Mouse (Mus musculus) midbrain, embryonic 13.5 days (tissue): ENCODE data around the gene Krtap4-1. TPM values are rescaled to one million over a fixed set of nuclear protein-coding genes. Genes with fewer than 3 reads are reported as not detected.
"Not testable (repeated sequence)": the region's sequence is repeated elsewhere in the genome, so short reads cannot be mapped to it uniquely, and the experiment has no call there.

Experiments used
- ATAC-seq: fragments of 200-750 bp; cut with Nextera tagmentation; 2 replicates; pipeline ENCODE4 v1.8.0; 2017; ENCODE audit warnings: mild to moderate bottlenecking, moderate TSS enrichment, moderate library complexity
- H3K27ac ChIP-seq: fragments of 300-500 bp; sonication (generic); 2 replicates; pipeline ENCODE4 v1.5.1; 2015; ENCODE audit warnings: inconsistent platforms, mild to moderate bottlenecking, moderate library complexity
- H3K27me3 ChIP-seq: fragments of 300-500 bp; sonication (generic); 2 replicates; pipeline ENCODE4 v1.6.1; 2015; ENCODE audit warnings: mild to moderate bottlenecking, inconsistent platforms
- H3K36me3 ChIP-seq: fragments of 300-500 bp; sonication (generic); 2 replicates; pipeline ENCODE4 v1.6.1; 2015; ENCODE audit warnings: mild to moderate bottlenecking, inconsistent platforms
- H3K4me1 ChIP-seq: fragments of 300-500 bp; sonication (generic); replicated peaks from 2 replicates; pipeline ENCODE4 v1.6.1; 2015; ENCODE audit warnings: inconsistent platforms
- H3K4me2 ChIP-seq: fragments of 300-500 bp; sonication (generic); replicated peaks from 2 replicates; pipeline ENCODE4 v1.6.1; 2015; ENCODE audit warnings: moderate library complexity, mild to moderate bottlenecking, inconsistent platforms
- H3K4me3 ChIP-seq: fragments of 300-500 bp; sonication (generic); replicated peaks from 2 replicates; pipeline ENCODE4 v1.5.1; 2015; ENCODE audit warnings: mild to moderate bottlenecking, inconsistent platforms
- H3K9ac ChIP-seq: fragments of 300-500 bp; sonication (generic); replicated peaks from 2 replicates; pipeline ENCODE4 v1.6.1; 2015; ENCODE audit warnings: mild to moderate bottlenecking, inconsistent platforms
- H3K9me3 ChIP-seq: fragments of 300-500 bp; sonication (generic); 2 replicates; pipeline ENCODE4 v1.6.1; 2016; ENCODE audit warnings: mild to moderate bottlenecking, inconsistent platforms
- WGBS: fragments of 180-500 bp; shearing (Covaris S2); methylation state at CpG from one replicate; pipeline ENCODE4 v1.1.7; 2015; 5-methylcytosine and 5-hydroxymethylcytosine counted together
- polyA plus RNA-seq: library from polyadenylated mRNA; unstranded; fragments of >200 nt; fragmentation: Nextera tagmentation; extraction: Ambion mirVana; gene quantifications from 2 replicates; pipeline ENCODE4 v1.2.1, GENCODE M21; 2015

Krtap4-1 gene
- polyA plus RNA-seq, 1 experiment from 2014 or later, result not detected

GRCm38 (mm10) chr11:99633293-99633692 is 5.3 kb upstream of the Krtap4-1 start:
- Histone ChIP-seq H3K27ac (no peak overlapping the region), H3K36me3 (no peaks in the 10 kb centered on the region), H3K4me1 (no peaks in the 10 kb centered on the region), H3K4me2 (no peak overlapping the region), H3K4me3 (no peak overlapping the region), H3K27me3 (no peaks in the 10 kb centered on the region), H3K9me3 (no peaks in the 10 kb centered on the region), H3K9ac (no peak overlapping the region)
- 77% methylated on average over 2 of the region's 2 CpGs for WGBS
- no peak for ATAC-seq

DNA sequence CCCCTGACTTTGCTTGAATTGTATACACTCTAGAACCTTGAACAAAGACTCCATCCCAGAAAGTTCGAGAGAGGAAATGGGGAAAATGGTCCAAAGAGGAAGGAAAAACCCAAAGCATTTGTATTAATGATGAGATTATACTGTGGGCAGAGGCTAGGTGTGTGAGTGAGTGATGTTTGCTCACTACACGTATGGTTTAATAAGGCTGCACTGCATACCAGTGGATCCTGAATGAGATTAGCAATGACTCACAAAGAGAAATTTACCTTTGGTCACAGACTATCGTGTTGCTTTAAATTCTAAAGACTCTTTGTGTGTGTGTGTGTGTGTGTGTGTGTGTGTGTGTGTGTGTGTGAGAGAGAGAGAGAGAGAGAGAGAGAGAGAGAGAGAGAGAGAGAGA is 2.9 kb upstream of the Krtap4-1 start:
- no peaks in the 10 kb centered on the region for H3K27me3 ChIP-seq
- no peak overlapping the region for H3K9ac ChIP-seq
- no peak for ATAC-seq
- H3K4me1 ChIP-seq, result no peaks in the 10 kb centered on the region
- H3K36me3 ChIP-seq, result no peaks in the 10 kb centered on the region
- H3K9me3 ChIP-seq, result no peaks in the 10 kb centered on the region
- 81% methylated on average over 3 of the region's 3 CpGs for WGBS
- no peak overlapping the region for H3K27ac ChIP-seq
- H3K4me2 ChIP-seq, result no peak overlapping the region
- H3K4me3 ChIP-seq, result no peak overlapping the region

DNA sequence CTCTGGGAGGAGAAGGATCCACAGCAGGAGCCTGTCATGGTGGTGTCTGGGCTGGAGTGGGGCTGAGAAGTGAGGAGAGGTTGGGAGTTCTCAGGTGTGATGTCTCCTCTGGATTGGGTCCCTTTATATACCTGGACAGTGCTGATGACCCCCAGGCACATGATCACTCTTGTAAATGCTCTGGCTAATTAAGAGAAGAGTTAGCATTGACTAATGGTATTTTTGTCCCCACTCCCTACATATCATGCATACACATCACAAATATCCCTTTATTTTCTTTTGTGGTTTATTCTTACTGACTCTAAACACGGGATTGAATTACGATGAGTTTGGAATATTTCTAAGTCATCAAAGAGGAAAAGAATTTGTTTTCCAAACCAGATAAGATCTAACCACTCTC is 7.7 kb downstream of the Krtap4-1 start, which contains the start of gene Gm11562:
TSS of gene Gm11562 (minus strand) at position 101 of the 400 bp plus-strand sequence.
- H3K4me2 ChIP-seq, result no peak within 1 kb of the TSS
- no peaks in the 10 kb centered on the region for H3K27me3 ChIP-seq
- no peak for ATAC-seq
- H3K27ac ChIP-seq, result no peak within 1 kb of the TSS
- H3K4me1 ChIP-seq, result no peaks in the 10 kb centered on the region
- H3K9me3 ChIP-seq, result no peaks in the 10 kb centered on the region
- no peak within 1 kb of the TSS for H3K4me3 ChIP-seq
- WGBS, result 93% methylated on average over 2 of the region's 2 CpGs
- H3K9ac ChIP-seq, result no peak within 1 kb of the TSS
- H3K36me3 ChIP-seq, result no peaks in the 10 kb centered on the region

- WGBS, result 72% methylated on average over 3 of the region's 3 CpGs
- no peak within 1 kb of the TSS for H3K27ac ChIP-seq
- ATAC-seq, result no peak
- H3K4me2 ChIP-seq, result no peak within 1 kb of the TSS
- no peaks in the 10 kb centered on the region for H3K36me3 ChIP-seq
- H3K4me3 ChIP-seq, result no peak within 1 kb of the TSS
- no peak within 1 kb of the TSS for H3K9ac ChIP-seq
- no peaks in the 10 kb centered on the region for H3K9me3 ChIP-seq
- H3K27me3 ChIP-seq, result no peaks in the 10 kb centered on the region
- no peaks in the 10 kb centered on the region for H3K4me1 ChIP-seq
Measured at GRCm38 (mm10) chr11:99614796-99615363, 13.2 kb downstream of the Krtap4-1 start, which contains the start of gene Krtap2-4. Krtap2-4 (minus strand) TSS chr11:99614846.

DNA sequence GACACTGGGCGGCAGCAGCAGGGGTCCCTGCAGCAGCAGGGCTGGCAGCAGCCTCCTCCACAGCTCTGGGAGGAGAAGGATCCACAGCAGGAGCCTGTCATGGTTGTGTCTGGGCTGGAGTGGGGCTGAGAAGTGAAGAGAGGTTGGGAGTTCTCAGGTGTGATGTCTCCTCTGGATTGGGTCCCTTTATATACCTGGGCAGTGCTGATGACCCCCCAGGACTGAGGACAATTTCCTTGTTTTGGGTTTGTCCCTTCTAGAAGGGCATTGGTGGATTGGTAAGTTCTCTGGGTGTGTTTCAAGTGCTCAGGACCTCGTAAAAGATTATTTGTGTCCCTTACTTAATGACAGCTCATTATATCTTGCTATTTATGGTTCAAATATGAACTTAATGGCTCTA is 17.9 kb downstream of the Krtap4-1 start, which contains the start of gene Gm11937:
TSS of gene Gm11937 (minus strand) at position 101 of the 400 bp plus-strand sequence.
- not testable (repeated sequence) for H3K4me3 ChIP-seq, H3K27me3 ChIP-seq, ATAC-seq, H3K4me1 ChIP-seq, H3K27ac ChIP-seq, H3K4me2 ChIP-seq, H3K9ac ChIP-seq, H3K9me3 ChIP-seq, H3K36me3 ChIP-seq
- 72% methylated on average over 2 of the region's 2 CpGs for WGBS

DNA sequence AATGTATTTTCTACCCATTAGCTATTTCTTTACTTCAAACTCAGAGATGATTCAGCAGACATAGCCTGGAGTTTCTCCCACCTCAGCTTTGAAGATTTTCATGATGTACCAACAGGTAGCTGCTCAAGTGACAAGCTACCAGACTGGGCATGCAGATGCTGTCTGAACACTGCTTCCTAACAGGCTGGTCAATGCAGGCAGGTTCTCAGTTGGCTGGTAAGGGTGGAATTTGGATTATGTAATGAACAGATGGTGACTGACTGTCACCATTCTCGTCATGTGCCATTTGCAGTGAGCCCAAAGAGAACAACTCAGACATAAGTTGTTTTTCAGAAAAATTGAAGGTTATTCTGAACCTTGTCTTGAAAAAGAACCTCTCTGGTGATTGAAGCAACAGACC is 18.9 kb downstream of the Krtap4-1 start:
- H3K4me1 ChIP-seq, result no peaks in the 10 kb centered on the region
- no peak overlapping the region for H3K9ac ChIP-seq
- H3K36me3 ChIP-seq, result no peaks in the 10 kb centered on the region
- no peaks in the 10 kb centered on the region for H3K9me3 ChIP-seq
- no peaks in the 10 kb centered on the region for H3K27me3 ChIP-seq
- no peak overlapping the region for H3K27ac ChIP-seq
- no peak overlapping the region for H3K4me3 ChIP-seq
- H3K4me2 ChIP-seq, result no peak overlapping the region
- WGBS, result 65% methylated on average over 1 of the region's 1 CpGs
- ATAC-seq, result no peak

DNA sequence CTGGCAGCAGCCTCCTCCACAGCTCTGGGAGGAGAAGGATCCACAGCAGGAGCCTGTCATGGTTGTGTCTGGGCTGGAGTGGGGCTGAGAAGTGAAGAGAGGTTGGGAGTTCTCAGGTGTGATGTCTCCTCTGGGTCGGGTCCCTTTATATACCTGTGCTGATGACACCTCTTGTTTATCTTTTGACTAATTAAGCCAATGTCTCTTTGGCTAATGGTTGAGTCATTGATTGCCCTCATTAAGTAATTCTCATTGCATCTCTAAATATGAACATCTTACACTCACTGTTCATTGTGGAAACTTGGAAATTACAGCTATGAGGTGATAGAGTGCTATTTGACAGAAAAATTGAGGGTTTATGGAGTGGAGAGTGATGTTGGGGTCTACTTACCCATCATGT is 24.8 kb downstream of the Krtap4-1 start, which contains the start of gene Gm11938:
TSS of gene Gm11938 (minus strand) at position 101 of the 400 bp plus-strand sequence.
- not testable (repeated sequence) for H3K9me3 ChIP-seq, H3K9ac ChIP-seq, H3K27ac ChIP-seq, H3K27me3 ChIP-seq, H3K4me3 ChIP-seq, H3K36me3 ChIP-seq, H3K4me2 ChIP-seq, ATAC-seq, H3K4me1 ChIP-seq
- 87% methylated on average over 1 of the region's 1 CpGs for WGBS

- H3K4me3 ChIP-seq, ATAC-seq, H3K9ac ChIP-seq, H3K4me2 ChIP-seq, H3K36me3 ChIP-seq, H3K27me3 ChIP-seq, H3K27ac ChIP-seq, H3K4me1 ChIP-seq, H3K9me3 ChIP-seq: not testable (repeated sequence)
- WGBS, result 86% methylated on average over 6 of the region's 6 CpGs
Measured at GRCm38 (mm10) chr11:99597742-99598141, 30.3 kb downstream of the Krtap4-1 start, which contains the start of gene Krtap9-3. Krtap9-3 (minus strand) TSS chr11:99598105.

DNA sequence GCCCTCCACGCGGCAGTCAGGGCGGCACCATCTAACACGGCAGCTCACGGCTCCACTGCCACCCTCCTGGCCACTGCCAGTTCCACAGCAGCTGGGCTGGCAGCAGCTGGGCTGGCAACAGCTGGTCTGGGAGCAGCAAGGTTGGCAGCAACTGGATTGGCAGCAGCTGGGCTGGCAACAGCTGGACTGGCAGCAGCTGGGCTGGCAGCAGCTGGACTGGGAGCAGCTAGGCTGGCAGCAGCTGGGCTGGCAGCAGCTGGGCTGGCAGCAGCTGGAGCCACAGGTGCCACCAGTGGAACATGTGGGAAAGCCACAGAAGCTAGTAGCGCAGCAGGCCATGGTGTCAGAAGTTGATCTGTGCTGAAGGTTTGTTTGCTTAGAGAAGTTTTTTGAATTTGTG is 37.1 kb downstream of the Krtap4-1 start, which contains the start of gene Krtap1-3:
TSS of gene Krtap1-3 (minus strand) at position 359 of the 400 bp plus-strand sequence.
- 85% methylated on average over 6 of the region's 6 CpGs for WGBS
- no peak for ATAC-seq
- H3K4me2 ChIP-seq, result no peak within 1 kb of the TSS
- no peak within 1 kb of the TSS for H3K4me3 ChIP-seq
- no peak within 1 kb of the TSS for H3K27ac ChIP-seq
- H3K27me3 ChIP-seq, result no peaks in the 10 kb centered on the region
- no peak within 1 kb of the TSS for H3K9ac ChIP-seq
- no peaks in the 10 kb centered on the region for H3K36me3 ChIP-seq
- no peaks in the 10 kb centered on the region for H3K9me3 ChIP-seq
- no peaks in the 10 kb centered on the region for H3K4me1 ChIP-seq

- no peak overlapping the region for H3K4me3 ChIP-seq
- no peak overlapping the region for H3K9ac ChIP-seq
- H3K4me2 ChIP-seq, result no peak overlapping the region
- no peaks in the 10 kb centered on the region for H3K27me3 ChIP-seq
- no peaks in the 10 kb centered on the region for H3K9me3 ChIP-seq
- no peaks in the 10 kb centered on the region for H3K36me3 ChIP-seq
- ATAC-seq, result no peak
- WGBS, result 91% methylated on average over 7 of the region's 7 CpGs
- H3K4me1 ChIP-seq, result no peaks in the 10 kb centered on the region
- H3K27ac ChIP-seq, result no peak overlapping the region
Measured at GRCm38 (mm10) chr11:99585096-99585495, 42.9 kb downstream of the Krtap4-1 start.

DNA sequence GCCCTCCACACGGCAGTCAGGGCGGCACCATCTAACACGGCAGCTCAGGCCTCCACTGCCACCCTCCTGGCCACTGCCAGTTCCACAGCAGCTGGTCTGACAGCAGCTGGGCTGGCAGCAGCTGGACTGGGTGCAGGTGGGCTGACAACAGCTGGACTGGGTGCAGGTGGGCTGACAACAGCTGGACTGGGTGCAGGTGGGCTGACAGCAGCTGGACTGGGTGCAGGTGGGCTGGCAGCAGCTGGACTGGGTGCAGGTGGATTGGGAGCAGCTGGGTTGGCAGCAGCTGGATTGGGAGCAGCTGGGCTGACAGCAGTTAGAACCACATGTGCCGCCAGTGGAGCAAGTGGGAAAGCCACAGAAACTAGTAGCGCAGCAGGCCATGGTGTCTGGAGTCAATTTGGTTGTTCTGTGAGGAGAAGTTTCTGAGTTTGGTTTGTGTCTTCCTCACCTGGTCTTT is 44.8 kb downstream of the Krtap4-1 start, which contains the start of gene Krtap1-4:
TSS of gene Krtap1-4 (minus strand) at position 410 of the 460 bp plus-strand sequence.
- no peak within 1 kb of the TSS for H3K4me2 ChIP-seq
- H3K27me3 ChIP-seq, result no peaks in the 10 kb centered on the region
- no peak within 1 kb of the TSS for H3K4me3 ChIP-seq
- H3K36me3 ChIP-seq, result no peaks in the 10 kb centered on the region
- WGBS, result 86% methylated on average over 5 of the region's 5 CpGs
- no peak for ATAC-seq
- no peaks in the 10 kb centered on the region for H3K4me1 ChIP-seq
- H3K9me3 ChIP-seq, result no peaks in the 10 kb centered on the region
- no peak within 1 kb of the TSS for H3K27ac ChIP-seq
- no peak within 1 kb of the TSS for H3K9ac ChIP-seq

DNA sequence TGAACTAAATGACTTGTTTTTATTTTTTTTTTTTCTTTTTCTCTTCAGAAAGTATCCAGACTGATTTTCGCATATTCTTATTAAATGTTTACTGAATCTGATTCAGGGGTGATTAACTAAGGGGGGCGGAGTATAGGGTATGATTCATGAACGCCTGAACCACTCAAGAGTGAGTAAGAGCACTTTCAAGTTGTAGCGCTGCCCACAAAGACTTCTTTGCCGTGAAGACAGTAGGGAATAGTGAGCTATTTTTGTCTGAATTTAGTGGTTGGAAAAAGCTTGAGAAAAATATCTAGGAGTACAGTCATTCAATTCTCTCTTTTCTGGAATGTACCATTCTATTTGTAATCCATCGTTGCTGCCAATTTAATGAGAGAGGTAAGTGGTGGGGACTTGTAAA is 46.5 kb downstream of the Krtap4-1 start:
- no peak overlapping the region for H3K27ac ChIP-seq
- WGBS, result 88% methylated on average over 6 of the region's 6 CpGs
- no peaks in the 10 kb centered on the region for H3K4me1 ChIP-seq
- H3K9ac ChIP-seq, result no peak overlapping the region
- no peaks in the 10 kb centered on the region for H3K27me3 ChIP-seq
- no peak overlapping the region for H3K4me2 ChIP-seq
- H3K9me3 ChIP-seq, result no peaks in the 10 kb centered on the region
- ATAC-seq, result no peak
- H3K36me3 ChIP-seq, result no peaks in the 10 kb centered on the region
- no peak overlapping the region for H3K4me3 ChIP-seq

- Histone ChIP-seq H3K4me1 (no peaks in the 10 kb centered on the region), H3K4me2 (no peak overlapping the region), H3K9ac (no peak overlapping the region), H3K27me3 (no peaks in the 10 kb centered on the region), H3K4me3 (no peak overlapping the region), H3K27ac (no peak overlapping the region), H3K9me3 (no peaks in the 10 kb centered on the region), H3K36me3 (no peaks in the 10 kb centered on the region)
- no peak for ATAC-seq
- 98% methylated on average over 5 of the region's 5 CpGs for WGBS
Measured at GRCm38 (mm10) chr11:99581051-99581450, 47.0 kb downstream of the Krtap4-1 start.
